Mouse (Mus musculus): ENCODE measurements around the gene St6galnac6. TPM values are rescaled to one million over a fixed set of nuclear protein-coding genes. Genes with fewer than 3 reads are reported as not detected.
A peak's percentile ranks its signal among the peaks of the same experiment; 100 is the strongest.

The St6galnac6 gene
- total and polyA plus RNA-seq, 2 experiments: 38.0 to 90.0 TPM

GRCm38 (mm10) chr2:32631046-32631445 is 31.5 kb downstream of the St6galnac6 start:
- Histone ChIP-seq H3K79me2 (ENCODE audit: control insufficient read depth, insufficient read depth, low read length) (no peaks in the 10 kb centered on the region), H3K9ac (ENCODE audit: low read depth, low read length) (no peak overlapping the region), H3K27me3 (ENCODE audit: control insufficient read depth, insufficient read depth, low read length) (no peaks in the 10 kb centered on the region), H3K27ac (replicated peaks; ENCODE audit: insufficient read depth, low read depth, low read length) (no peak overlapping the region), H3K36me3 (ENCODE audit: control insufficient read depth, insufficient read depth, low read length) (no peaks in the 10 kb centered on the region), H3K4me1 (ENCODE audit: control insufficient read depth, insufficient read depth, low read length) (no peaks in the 10 kb centered on the region; the same call in 1 of the 2 replicates), H3K4me3 (ENCODE audit: insufficient read depth, low read depth, low read length) (no peak overlapping the region)
- WGBS: 87% methylated on average over 10 of the region's 10 CpGs
- no peak for DNase-seq (ENCODE audit: extremely low read depth, low read depth, low spot score)
- TF ChIP-seq POLR2A (IDR thresholded peaks at IDR 0.05; ENCODE audit: extremely low read depth, insufficient read depth, low read length) (no peak), CTCF (IDR thresholded peaks at IDR 0.05; ENCODE audit: low read depth, low read length) (no peak)

DNA sequence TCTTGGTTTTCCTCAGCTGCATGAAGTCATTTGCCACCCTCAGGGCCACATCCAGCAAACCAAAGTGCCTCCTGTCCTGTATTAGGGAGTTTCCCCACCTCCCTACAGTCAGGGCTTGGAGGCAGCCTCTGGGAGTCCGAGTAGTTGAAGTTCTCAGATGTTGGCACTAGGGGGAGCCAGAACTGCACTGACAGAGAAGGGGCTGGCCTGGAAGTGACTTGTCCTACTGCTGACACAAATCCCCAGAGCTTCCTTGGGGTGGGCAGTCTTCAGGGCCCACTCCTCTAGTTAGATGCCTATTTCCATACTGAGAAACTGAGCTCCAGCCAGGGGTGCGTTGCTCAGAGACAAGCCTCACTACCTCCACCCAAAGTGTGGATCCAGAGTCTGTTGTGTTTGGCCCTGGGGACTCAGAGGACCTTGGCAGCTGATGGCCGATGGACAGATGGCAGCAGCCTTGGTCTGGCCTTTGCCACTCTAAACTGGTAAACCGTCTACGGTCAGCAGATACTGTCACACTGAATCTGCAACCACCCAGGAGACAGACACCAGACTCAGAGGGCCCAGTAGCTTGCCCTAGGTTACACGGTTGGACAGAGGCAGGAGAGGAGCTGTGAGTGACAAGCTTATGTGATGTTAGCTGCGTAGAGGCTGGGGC is 32.4 kb downstream of the St6galnac6 start:
- H3K4me3 ChIP-seq (ENCODE audit: insufficient read depth, low read depth, low read length): no peak overlapping the region
- TF ChIP-seq CTCF (IDR thresholded peaks at IDR 0.05; ENCODE audit: low read depth, low read length) (peak; percentile 92), POLR2A (IDR thresholded peaks at IDR 0.05; ENCODE audit: extremely low read depth, insufficient read depth, low read length) (no peak)
- 34% methylated on average over 7 of the region's 7 CpGs for WGBS
- peak; percentile 55 for DNase-seq (ENCODE audit: extremely low read depth, low read depth, low spot score)
- no peak overlapping the region for H3K27ac ChIP-seq (replicated peaks; ENCODE audit: insufficient read depth, low read depth, low read length)
- no peaks in the 10 kb centered on the region for H3K79me2 ChIP-seq (ENCODE audit: control insufficient read depth, insufficient read depth, low read length)
- H3K4me1 ChIP-seq (ENCODE audit: control insufficient read depth, insufficient read depth, low read length): no peaks in the 10 kb centered on the region; the same call in 1 of the 2 replicates
- no peak overlapping the region for H3K9ac ChIP-seq (ENCODE audit: low read depth, low read length)
- no peaks in the 10 kb centered on the region for H3K27me3 ChIP-seq (ENCODE audit: control insufficient read depth, insufficient read depth, low read length)
- H3K36me3 ChIP-seq (ENCODE audit: control insufficient read depth, insufficient read depth, low read length): no peaks in the 10 kb centered on the region

DNA sequence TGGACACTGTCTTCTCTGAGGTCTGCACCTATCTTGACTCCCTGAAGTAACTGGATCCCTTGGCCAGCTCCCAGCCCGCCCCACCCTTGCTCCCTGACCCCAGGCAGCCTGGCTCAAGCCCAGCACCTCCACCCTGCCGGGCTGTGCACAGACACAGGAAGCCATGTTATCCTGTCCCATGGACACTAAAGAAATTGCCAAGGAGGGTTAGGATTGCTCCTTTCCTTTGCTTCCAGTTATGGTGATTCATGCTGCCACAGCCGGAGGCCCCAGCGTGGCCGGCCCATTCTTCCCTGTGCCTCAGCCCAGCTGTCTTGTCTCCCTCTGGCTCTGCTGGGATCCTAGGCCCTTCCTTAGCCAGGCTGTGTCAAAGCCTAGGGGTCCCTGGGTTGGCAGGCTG is 34.2 kb downstream of the St6galnac6 start:
- Histone ChIP-seq H3K4me1 (ENCODE audit: control insufficient read depth, insufficient read depth, low read length) (no peaks in the 10 kb centered on the region; the same call in 1 of the 2 replicates), H3K79me2 (ENCODE audit: control insufficient read depth, insufficient read depth, low read length) (no peaks in the 10 kb centered on the region), H3K27ac (replicated peaks; ENCODE audit: insufficient read depth, low read depth, low read length) (peak overlapping the region; percentile 43; the same call in 1 of the 2 replicates), H3K9ac (ENCODE audit: low read depth, low read length) (no peak overlapping the region), H3K36me3 (ENCODE audit: control insufficient read depth, insufficient read depth, low read length) (no peaks in the 10 kb centered on the region), H3K27me3 (ENCODE audit: control insufficient read depth, insufficient read depth, low read length) (no peaks in the 10 kb centered on the region), H3K4me3 (ENCODE audit: insufficient read depth, low read depth, low read length) (no peak overlapping the region)
- no peak for TF ChIP-seq POLR2A (IDR thresholded peaks at IDR 0.05; ENCODE audit: extremely low read depth, insufficient read depth, low read length)
- TF ChIP-seq CTCF (IDR thresholded peaks at IDR 0.05; ENCODE audit: low read depth, low read length): no peak
- 58% methylated on average over 5 of the region's 5 CpGs for WGBS
- no peak for DNase-seq (ENCODE audit: extremely low read depth, low read depth, low spot score)

DNA sequence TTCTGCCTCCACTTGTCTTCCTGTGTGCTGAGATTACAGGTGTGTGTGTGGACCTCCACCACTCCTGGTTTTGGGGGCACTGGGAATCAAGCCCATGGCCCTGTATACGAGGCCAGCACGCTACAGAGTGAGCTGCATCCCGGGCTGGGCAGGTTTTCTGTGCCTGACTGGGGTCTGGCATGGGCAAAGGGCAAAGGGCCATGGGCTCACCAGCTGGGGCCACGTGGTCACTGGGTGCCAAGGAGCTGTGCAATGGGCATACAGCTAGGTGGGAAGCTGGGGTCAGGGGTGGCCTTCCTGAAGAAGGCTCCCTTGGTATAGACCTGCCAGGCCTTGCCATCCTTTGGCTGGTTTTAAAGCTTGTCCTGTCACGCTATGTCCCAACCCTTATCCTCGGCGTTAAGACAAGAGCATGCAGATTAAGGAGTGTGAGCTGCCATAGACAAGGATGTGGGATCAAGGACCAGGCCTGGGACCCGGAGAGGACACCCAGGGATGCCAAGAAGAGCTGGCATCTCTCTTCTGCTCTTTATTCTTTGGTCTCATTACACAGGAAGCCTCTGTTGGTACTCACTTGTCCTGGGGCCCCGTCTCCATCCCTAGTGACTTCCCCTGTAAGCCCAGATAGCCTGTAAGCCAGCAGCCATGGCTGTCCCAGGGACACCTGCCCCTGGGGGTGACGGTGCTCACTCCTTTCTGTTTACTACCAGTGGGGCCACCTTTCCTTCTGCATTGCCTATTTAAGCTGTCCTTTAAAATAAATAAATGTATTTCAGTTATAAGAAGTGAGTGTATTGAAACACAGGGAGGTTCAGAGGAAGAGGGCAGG is 35.0 kb downstream of the St6galnac6 start:
- no peaks in the 10 kb centered on the region; the same call in 1 of the 2 replicates for H3K4me1 ChIP-seq (ENCODE audit: control insufficient read depth, insufficient read depth, low read length)
- 79% methylated on average over 10 of the region's 10 CpGs for WGBS
- no peak overlapping the region for H3K4me3 ChIP-seq (ENCODE audit: insufficient read depth, low read depth, low read length)
- no peak for TF ChIP-seq CTCF (IDR thresholded peaks at IDR 0.05; ENCODE audit: low read depth, low read length)
- TF ChIP-seq POLR2A (IDR thresholded peaks at IDR 0.05; ENCODE audit: extremely low read depth, insufficient read depth, low read length): no peak
- no peaks in the 10 kb centered on the region for H3K27me3 ChIP-seq (ENCODE audit: control insufficient read depth, insufficient read depth, low read length)
- H3K27ac ChIP-seq (replicated peaks; ENCODE audit: insufficient read depth, low read depth, low read length): peak overlapping the region; percentile 23
- no peak overlapping the region for H3K9ac ChIP-seq (ENCODE audit: low read depth, low read length)
- H3K36me3 ChIP-seq (ENCODE audit: control insufficient read depth, insufficient read depth, low read length): no peaks in the 10 kb centered on the region
- DNase-seq (ENCODE audit: extremely low read depth, low read depth, low spot score): no peak
- no peaks in the 10 kb centered on the region for H3K79me2 ChIP-seq (ENCODE audit: control insufficient read depth, insufficient read depth, low read length)

DNA sequence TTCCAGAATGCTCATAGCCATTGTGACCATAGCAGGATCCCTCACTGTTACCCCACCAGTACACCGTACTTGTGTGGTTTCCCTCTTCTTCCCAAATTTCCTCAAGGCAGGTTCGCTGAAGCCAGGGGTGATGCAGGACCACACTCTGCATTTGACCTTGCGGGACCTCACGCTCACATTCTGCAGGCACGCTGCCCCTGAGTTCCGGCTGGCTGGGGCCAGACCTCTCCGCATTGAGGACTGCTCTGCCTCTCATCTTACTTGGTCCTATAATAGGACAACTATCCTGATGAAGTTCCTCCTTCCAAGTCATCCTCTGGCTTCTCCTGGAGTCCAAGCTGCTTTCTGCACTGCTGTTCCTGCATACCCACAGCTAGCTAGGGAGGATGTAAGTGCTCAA is 37.1 kb downstream of the St6galnac6 start:
- WGBS: 90% methylated on average over 7 of the region's 7 CpGs

More for the DNA sequence above, 37.1 kb downstream of the St6galnac6 start:
- Histone ChIP-seq H3K79me2 (ENCODE audit: control insufficient read depth, insufficient read depth, low read length) (no peaks in the 10 kb centered on the region), H3K4me3 (ENCODE audit: insufficient read depth, low read depth, low read length) (no peak overlapping the region), H3K4me1 (ENCODE audit: control insufficient read depth, insufficient read depth, low read length) (peaks cover 3% of the 10 kb centered on the region; the same call in 1 of the 2 replicates), H3K27ac (replicated peaks; ENCODE audit: insufficient read depth, low read depth, low read length) (no peak overlapping the region), H3K27me3 (ENCODE audit: control insufficient read depth, insufficient read depth, low read length) (no peaks in the 10 kb centered on the region), H3K36me3 (ENCODE audit: control insufficient read depth, insufficient read depth, low read length) (no peaks in the 10 kb centered on the region), H3K9ac (ENCODE audit: low read depth, low read length) (no peak overlapping the region)
- DNase-seq (ENCODE audit: extremely low read depth, low read depth, low spot score): no peak
- TF ChIP-seq CTCF (IDR thresholded peaks at IDR 0.05; ENCODE audit: low read depth, low read length) (no peak), POLR2A (IDR thresholded peaks at IDR 0.05; ENCODE audit: extremely low read depth, insufficient read depth, low read length) (no peak)

Data from liver, adult 2 months (tissue).